Mouse (Mus musculus) MEL (cell line): ENCODE measurements around the gene Slc13a1.

Source experiments
- EP300 ChIP-seq, 2 experiments: IDR thresholded peaks; 2 replicates each; pipeline ENCODE4 v1.6.1; 2011; ENCODE audit warnings: improper control_type of control experiment in 2 of 2, low read length in 2 of 2, low read depth in 1 of 2, mild to moderate bottlenecking in 1 of 2
- POLR2A ChIP-seq, 2 experiments: IDR thresholded peaks; 2 replicates each; pipeline ENCODE4 v1.6.1; 2011 to 2012; ENCODE audit warnings: low read length in 2 of 2, mild to moderate bottlenecking in 2 of 2, control low read depth in 1 of 2, improper control_type of control experiment in 1 of 2, low read depth in 1 of 2, moderate library complexity in 1 of 2; ENCODE audit not compliant: control insufficient read depth in 1 of 2, insufficient read depth in 1 of 2, poor library complexity in 1 of 2
- RAD21 ChIP-seq: IDR thresholded peaks from 2 replicates; pipeline ENCODE4 v1.6.1; 2011; ENCODE audit warnings: mild to moderate bottlenecking, low read depth, low read length, improper control_type of control experiment
- SMC3 ChIP-seq: IDR thresholded peaks from 2 replicates; pipeline ENCODE4 v1.6.1; 2011; ENCODE audit warnings: low read depth, low read length, improper control_type of control experiment
- TAL1 ChIP-seq: IDR thresholded peaks from 2 replicates; pipeline ENCODE4 v1.6.1; 2012; ENCODE audit warnings: mild to moderate bottlenecking, inconsistent platforms, low read length, moderate library complexity, mixed read lengths
- USF1 ChIP-seq: IDR thresholded peaks from 2 replicates; pipeline ENCODE4 v1.6.1; 2014; ENCODE audit warnings: low read depth, mild to moderate bottlenecking, inconsistent platforms, low read length, improper control_type of control experiment, moderate library complexity
- ZMIZ1 ChIP-seq: IDR thresholded peaks from 2 replicates; pipeline ENCODE4 v1.6.1; 2012; ENCODE audit warnings: low read depth, mild to moderate bottlenecking, inconsistent platforms, low read length, improper control_type of control experiment, moderate library complexity

- TF ChIP-seq USF1 (no peak), EP300 (IDR thresholded peaks at IDR 0.05; ENCODE audit: low read depth in 1 of 2, low read length in 2 of 2) (no peak), SMC3 (no peak), TAL1 (no peak), POLR2A (IDR thresholded peaks at IDR 0.05; ENCODE audit: control insufficient read depth in 1 of 2, insufficient read depth in 1 of 2, low read depth in 1 of 2, low read length in 2 of 2, poor library complexity in 1 of 2) (no peak), ZMIZ1 (no peak), RAD21 (no peak)
These were observed 67.2 kb downstream of the Slc13a1 start for GRCm38 (mm10) chr6:24100705-24101104.
